Mouse (Mus musculus) liver, postnatal 0 days (tissue): ENCODE measurements around the gene Pth2. TPM values are rescaled to one million over a fixed set of nuclear protein-coding genes. Genes with fewer than 3 reads are reported as not detected.
A peak's percentile ranks its signal among the peaks of the same experiment; 100 is the strongest.

Experiments
- ATAC-seq: fragments of 200-750 bp; cut with Nextera tagmentation; 2 replicates; pipeline ENCODE4 v1.8.0; 2017; ENCODE audit warnings: mild to moderate bottlenecking, moderate library complexity
- DNase-seq: peaks from one replicate; pipeline ENCODE4 v3.0.0-alpha.2; 2016
- H3K27ac ChIP-seq: fragments of 300-500 bp; sonication (generic); 2 replicates; pipeline ENCODE4 v1.5.1; 2014; ENCODE audit warnings: antibody characterized with exemption, moderate library complexity, mild to moderate bottlenecking, low read depth
- H3K27me3 ChIP-seq: fragments of 300-500 bp; sonication (generic); 2 replicates; pipeline ENCODE4 v1.6.1; 2014; ENCODE audit warnings: low read length, control low read depth, mixed read lengths; ENCODE audit not compliant: insufficient read depth
- H3K36me3 ChIP-seq: fragments of 300-500 bp; sonication (generic); replicated peaks from 2 replicates; pipeline ENCODE4 v1.6.1; 2014; ENCODE audit warnings: mild to moderate bottlenecking, control low read depth, low read length, moderate library complexity, mixed read lengths; ENCODE audit not compliant: insufficient read depth
- H3K4me1 ChIP-seq: fragments of 300-500 bp; sonication (generic); 2 replicates; pipeline ENCODE4 v1.6.1; 2014; ENCODE audit warnings: antibody characterized with exemption, mild to moderate bottlenecking, control low read depth; ENCODE audit not compliant: insufficient read depth
- H3K4me2 ChIP-seq: fragments of 300-500 bp; sonication (generic); 2 replicates; pipeline ENCODE4 v1.6.1; 2014; ENCODE audit warnings: low read depth, mild to moderate bottlenecking, low read length, moderate library complexity, mixed read lengths
- H3K4me3 ChIP-seq: fragments of 300-500 bp; sonication (generic); 2 replicates; pipeline ENCODE4 v1.5.1; 2014; ENCODE audit warnings: low read depth, low read length
- H3K9ac ChIP-seq: fragments of 300-500 bp; sonication (generic); replicated peaks from 2 replicates; pipeline ENCODE4 v1.6.1; 2014; ENCODE audit warnings: mild to moderate bottlenecking, moderate library complexity
- H3K9me3 ChIP-seq: fragments of 300-500 bp; sonication (generic); 2 replicates; pipeline ENCODE4 v1.6.1; 2016; ENCODE audit warnings: mild to moderate bottlenecking, control low read depth, low read length, mixed read lengths
- CTCF ChIP-seq: sonication (generic); IDR thresholded peaks from 2 replicates; pipeline ENCODE4 v1.5.1; 2016; ENCODE audit warnings: antibody characterized with exemption, low read depth
- EP300 ChIP-seq: IDR thresholded peaks from 2 replicates; pipeline ENCODE4 v1.6.1; 2016; ENCODE audit warnings: antibody characterized with exemption, low read depth, mild to moderate bottlenecking
- WGBS: fragments of 180-500 bp; shearing (Covaris S2); extraction: QIAGEN DNeasy Blood & Tissue Kit; methylation state at CpG from one replicate; pipeline ENCODE4 v1.1.7; 2014; ENCODE audit not compliant: insufficient replicate concordance; 5-methylcytosine and 5-hydroxymethylcytosine counted together
- polyA plus RNA-seq: library from polyadenylated mRNA; unstranded; fragments of >200 nt; fragmentation: Nextera tagmentation; extraction: Ambion mirVana; gene quantifications from 2 replicates; pipeline ENCODE4 v1.2.1, GENCODE M21; 2015

The Pth2 gene
- polyA plus RNA-seq, 1 experiment from 2014 or later: not detected

- peak; percentile 50; the same call in 1 of the 2 replicates for ATAC-seq
- Histone ChIP-seq H3K27me3 (0 out of 2 replicates have a peak, but pooled peaks cover 6% of the 10 kb centered on the region), H3K4me2 (peak overlapping the region; percentile 79), H3K9ac (peak overlapping the region; percentile 66; the same call in 1 of the 2 replicates), H3K36me3 (peaks cover 3% of the 10 kb centered on the region; the same call in 1 of the 2 replicates), H3K4me1 (peaks cover 25% of the 10 kb centered on the region), H3K9me3 (no peaks in the 10 kb centered on the region), H3K27ac (0 out of 2 replicates have a peak overlapping the region, but pooled peaks have one; percentile 42), H3K4me3 (peak overlapping the region; percentile 52)
- DNase-seq: peak; percentile 80
- 4% methylated on average over 13 of the region's 13 CpGs for WGBS
- no peak for TF ChIP-seq EP300
- no peak for TF ChIP-seq CTCF
Observed at GRCm38 (mm10) chr7:45216442-45217183, 35.8 kb downstream of the Pth2 start.

GRCm38 (mm10) chr7:45221680-45222079 is 40.9 kb downstream of the Pth2 start:
- peaks cover 6% of the 10 kb centered on the region for H3K36me3 ChIP-seq
- DNase-seq (no peak), ATAC-seq (no peak)
- WGBS: 62% methylated on average over 2 of the region's 2 CpGs
- no peak overlapping the region for H3K9ac ChIP-seq
- no peaks in the 10 kb centered on the region for H3K27me3 ChIP-seq
- TF ChIP-seq CTCF: no peak
- TF ChIP-seq EP300: no peak
- no peak overlapping the region for H3K27ac ChIP-seq
- H3K4me3 ChIP-seq: no peak overlapping the region
- no peaks in the 10 kb centered on the region for H3K9me3 ChIP-seq
- no peak overlapping the region for H3K4me2 ChIP-seq
- peaks cover 6% of the 10 kb centered on the region for H3K4me1 ChIP-seq

GRCm38 (mm10) chr7:45224826-45225225 is 44.0 kb downstream of the Pth2 start:
- WGBS: 82% methylated on average over 7 of the region's 7 CpGs
- ATAC-seq (no peak), DNase-seq (no peak)
- H3K4me2 ChIP-seq: no peak overlapping the region
- no peaks in the 10 kb centered on the region for H3K4me1 ChIP-seq
- TF ChIP-seq CTCF (no peak), EP300 (no peak)
- H3K27me3 ChIP-seq: no peaks in the 10 kb centered on the region
- no peak overlapping the region for H3K9ac ChIP-seq
- no peak overlapping the region for H3K4me3 ChIP-seq
- H3K27ac ChIP-seq: no peak overlapping the region
- peaks cover 2% of the 10 kb centered on the region for H3K36me3 ChIP-seq
- no peaks in the 10 kb centered on the region for H3K9me3 ChIP-seq

GRCm38 (mm10) chr7:45226421-45226820 is 45.6 kb downstream of the Pth2 start:
- no peaks in the 10 kb centered on the region for H3K9me3 ChIP-seq
- H3K4me1 ChIP-seq: no peaks in the 10 kb centered on the region
- H3K27ac ChIP-seq: no peak overlapping the region
- H3K36me3 ChIP-seq: peaks cover 2% of the 10 kb centered on the region
- no peak overlapping the region for H3K4me2 ChIP-seq
- TF ChIP-seq EP300 (no peak), CTCF (no peak)
- H3K27me3 ChIP-seq: no peaks in the 10 kb centered on the region
- H3K4me3 ChIP-seq: no peak overlapping the region
- 91% methylated on average over 5 of the region's 5 CpGs for WGBS
- DNase-seq (no peak), ATAC-seq (no peak)
- H3K9ac ChIP-seq: no peak overlapping the region

- TF ChIP-seq EP300 (no peak), CTCF (no peak)
- Histone ChIP-seq H3K27ac (no peak overlapping the region), H3K9ac (no peak overlapping the region), H3K4me1 (peaks cover under 1% of the 10 kb centered on the region), H3K4me3 (no peak overlapping the region), H3K27me3 (no peaks in the 10 kb centered on the region), H3K36me3 (peaks cover 11% of the 10 kb centered on the region), H3K9me3 (no peaks in the 10 kb centered on the region), H3K4me2 (no peak overlapping the region)
- WGBS: 86% methylated on average over 18 of the region's 18 CpGs
- DNase-seq (peak; percentile 11), ATAC-seq (no peak)
Observed at GRCm38 (mm10) chr7:45228548-45228947, 47.8 kb downstream of the Pth2 start.

GRCm38 (mm10) chr7:45229046-45229445 is 48.3 kb downstream of the Pth2 start:
- ATAC-seq: no peak
- TF ChIP-seq EP300 (no peak), CTCF (no peak)
- Histone ChIP-seq H3K4me2 (no peak overlapping the region), H3K36me3 (peaks cover 11% of the 10 kb centered on the region), H3K4me3 (no peak overlapping the region), H3K9me3 (no peaks in the 10 kb centered on the region), H3K27me3 (no peaks in the 10 kb centered on the region), H3K27ac (no peak overlapping the region), H3K9ac (no peak overlapping the region), H3K4me1 (peaks cover 6% of the 10 kb centered on the region)
- no peak for DNase-seq
- WGBS: 82% methylated on average over 8 of the region's 8 CpGs
